Mouse (Mus musculus): ENCODE measurements around the gene Apobec2. TPM values are rescaled to one million over a fixed set of nuclear protein-coding genes. Genes with fewer than 3 reads are reported as not detected.
A peak's percentile ranks its signal among the peaks of the same experiment; 100 is the strongest.

Apobec2 gene
- polyA plus RNA-seq, 1 experiment from 2014 or later, result 2.4 TPM

- Histone ChIP-seq H3K27me3 (replicated peaks) (no peaks in the 10 kb centered on the region), H3K36me3 (no peaks in the 10 kb centered on the region), H3K9ac (no peak overlapping the region), H3K27ac (no peak overlapping the region), H3K4me3 (no peak overlapping the region), H3K9me3 (no peaks in the 10 kb centered on the region), H3K4me2 (replicated peaks) (no peak overlapping the region), H3K4me1 (no peaks in the 10 kb centered on the region)
- ATAC-seq (ENCODE audit: low FRiP score, low read depth), result no peak
- WGBS, result 66% methylated on average over 7 of the region's 7 CpGs
These were observed 21.5 kb upstream of the Apobec2 start for GRCm38 (mm10) chr17:48454190-48454589.

- H3K9ac ChIP-seq, result no peak overlapping the region
- H3K9me3 ChIP-seq, result no peaks in the 10 kb centered on the region
- no peak overlapping the region for H3K4me2 ChIP-seq (replicated peaks)
- H3K27ac ChIP-seq, result no peak overlapping the region
- H3K27me3 ChIP-seq (replicated peaks), result no peaks in the 10 kb centered on the region
- 75% methylated on average over 7 of the region's 7 CpGs for WGBS
- no peaks in the 10 kb centered on the region for H3K36me3 ChIP-seq
- no peak overlapping the region for H3K4me3 ChIP-seq
- no peak for ATAC-seq (ENCODE audit: low FRiP score, low read depth)
- H3K4me1 ChIP-seq, result no peaks in the 10 kb centered on the region
These were observed 20.8 kb upstream of the Apobec2 start for GRCm38 (mm10) chr17:48453489-48453888.

- Histone ChIP-seq H3K4me2 (replicated peaks) (no peak overlapping the region), H3K9ac (no peak overlapping the region), H3K27me3 (replicated peaks) (no peaks in the 10 kb centered on the region), H3K4me1 (no peaks in the 10 kb centered on the region), H3K4me3 (no peak overlapping the region), H3K27ac (no peak overlapping the region), H3K9me3 (no peaks in the 10 kb centered on the region), H3K36me3 (no peaks in the 10 kb centered on the region)
- no peak for ATAC-seq (ENCODE audit: low FRiP score, low read depth)
- 77% methylated on average over 9 of the region's 9 CpGs for WGBS
These were observed 19.2 kb upstream of the Apobec2 start for GRCm38 (mm10) chr17:48451753-48452444.

GRCm38 (mm10) chr17:48451353-48451675 is 18.6 kb upstream of the Apobec2 start, which contains the start of gene Tspo2:
Gene Tspo2, minus strand, starts transcription at chr17:48451522.
- ATAC-seq (ENCODE audit: low FRiP score, low read depth), result no peak
- WGBS, result 60% methylated on average over 7 of the region's 7 CpGs
- Histone ChIP-seq H3K4me1 (no peaks in the 10 kb centered on the region), H3K9ac (no peak within 1 kb of the TSS), H3K4me3 (no peak within 1 kb of the TSS), H3K9me3 (no peaks in the 10 kb centered on the region), H3K4me2 (replicated peaks) (no peak within 1 kb of the TSS), H3K27me3 (replicated peaks) (no peaks in the 10 kb centered on the region), H3K27ac (no peak within 1 kb of the TSS), H3K36me3 (no peaks in the 10 kb centered on the region)

- 83% methylated on average over 13 of the region's 13 CpGs for WGBS
- H3K27ac ChIP-seq, result no peak overlapping the region
These were observed 18.1 kb upstream of the Apobec2 start for GRCm38 (mm10) chr17:48450666-48451352.

GRCm38 (mm10) chr17:48447675-48448074 is 14.9 kb upstream of the Apobec2 start:
- ATAC-seq (ENCODE audit: low FRiP score, low read depth), result no peak
- H3K4me2 ChIP-seq (replicated peaks), result no peak overlapping the region
- no peak overlapping the region for H3K4me3 ChIP-seq
- no peak overlapping the region for H3K9ac ChIP-seq
- no peaks in the 10 kb centered on the region for H3K4me1 ChIP-seq
- no peaks in the 10 kb centered on the region for H3K36me3 ChIP-seq
- no peaks in the 10 kb centered on the region for H3K27me3 ChIP-seq (replicated peaks)
- WGBS, result 84% methylated on average over 8 of the region's 8 CpGs
- no peaks in the 10 kb centered on the region for H3K9me3 ChIP-seq
- H3K27ac ChIP-seq, result no peak overlapping the region

More at GRCm38 (mm10) chr17:48450666-48451352, 18.1 kb upstream of the Apobec2 start:
- Histone ChIP-seq H3K9ac (no peak overlapping the region), H3K4me1 (no peaks in the 10 kb centered on the region), H3K9me3 (no peaks in the 10 kb centered on the region), H3K36me3 (no peaks in the 10 kb centered on the region), H3K27me3 (replicated peaks) (no peaks in the 10 kb centered on the region), H3K4me2 (replicated peaks) (no peak overlapping the region), H3K4me3 (no peak overlapping the region)
- no peak for ATAC-seq (ENCODE audit: low FRiP score, low read depth)

- Histone ChIP-seq H3K27me3 (replicated peaks) (no peaks in the 10 kb centered on the region), H3K4me2 (replicated peaks) (no peak overlapping the region), H3K9ac (no peak overlapping the region), H3K4me1 (no peaks in the 10 kb centered on the region), H3K9me3 (no peaks in the 10 kb centered on the region), H3K36me3 (no peaks in the 10 kb centered on the region), H3K27ac (no peak overlapping the region), H3K4me3 (no peak overlapping the region)
- ATAC-seq (ENCODE audit: low FRiP score, low read depth), result no peak
- WGBS, result 56% methylated on average over 16 of the region's 16 CpGs
These were observed 10.9 kb upstream of the Apobec2 start for GRCm38 (mm10) chr17:48443542-48444145.

GRCm38 (mm10) chr17:48442745-48443457 is 10.2 kb upstream of the Apobec2 start:
- H3K4me2 ChIP-seq (replicated peaks), result no peak overlapping the region
- H3K27me3 ChIP-seq (replicated peaks), result no peaks in the 10 kb centered on the region
- no peak overlapping the region for H3K4me3 ChIP-seq
- 72% methylated on average over 7 of the region's 7 CpGs for WGBS
- H3K9me3 ChIP-seq, result no peaks in the 10 kb centered on the region
- H3K27ac ChIP-seq, result no peak overlapping the region
- 0 out of 2 replicates have a peak, but pooled peaks have one; percentile 48 for ATAC-seq (ENCODE audit: low FRiP score, low read depth)
- H3K9ac ChIP-seq, result no peak overlapping the region
- H3K4me1 ChIP-seq, result 0 out of 2 replicates have a peak, but pooled peaks cover 3% of the 10 kb centered on the region
- no peaks in the 10 kb centered on the region for H3K36me3 ChIP-seq

GRCm38 (mm10) chr17:48437421-48437911 is 4.7 kb upstream of the Apobec2 start:
- no peak overlapping the region for H3K4me3 ChIP-seq
- 25% methylated on average over 7 of the region's 7 CpGs for WGBS
- no peak overlapping the region for H3K9ac ChIP-seq
- H3K27ac ChIP-seq, result peak overlapping the region; percentile 12; the same call in 1 of the 2 replicates
- peak; percentile 62 for ATAC-seq (ENCODE audit: low FRiP score, low read depth)
- H3K36me3 ChIP-seq, result no peaks in the 10 kb centered on the region
- no peaks in the 10 kb centered on the region for H3K27me3 ChIP-seq (replicated peaks)
- peak overlapping the region; percentile 20 for H3K4me2 ChIP-seq (replicated peaks)
- no peaks in the 10 kb centered on the region for H3K9me3 ChIP-seq
- H3K4me1 ChIP-seq, result peaks cover 17% of the 10 kb centered on the region

GRCm38 (mm10) chr17:48436487-48436886 is 3.8 kb upstream of the Apobec2 start:
- Histone ChIP-seq H3K9me3 (no peaks in the 10 kb centered on the region), H3K27ac (no peak overlapping the region), H3K4me3 (no peak overlapping the region), H3K9ac (no peak overlapping the region), H3K36me3 (no peaks in the 10 kb centered on the region), H3K4me2 (replicated peaks) (no peak overlapping the region), H3K27me3 (replicated peaks) (no peaks in the 10 kb centered on the region), H3K4me1 (peaks cover 20% of the 10 kb centered on the region)
- no peak for ATAC-seq (ENCODE audit: low FRiP score, low read depth)
- 91% methylated on average over 1 of the region's 1 CpGs for WGBS

GRCm38 (mm10) chr17:48434479-48434878 is 1.7 kb upstream of the Apobec2 start:
- no peak overlapping the region for H3K4me2 ChIP-seq (replicated peaks)
- H3K4me3 ChIP-seq, result no peak overlapping the region
- ATAC-seq (ENCODE audit: low FRiP score, low read depth), result no peak
- WGBS, result 78% methylated on average over 5 of the region's 5 CpGs
- no peaks in the 10 kb centered on the region for H3K36me3 ChIP-seq
- H3K27ac ChIP-seq, result no peak overlapping the region
- H3K9ac ChIP-seq, result no peak overlapping the region
- H3K9me3 ChIP-seq, result no peaks in the 10 kb centered on the region
- H3K4me1 ChIP-seq, result peaks cover 20% of the 10 kb centered on the region
- H3K27me3 ChIP-seq (replicated peaks), result no peaks in the 10 kb centered on the region

Measured in neural tube, embryonic 12.5 days (tissue).